Mouse (Mus musculus) CD4-positive, CD25-positive, alpha-beta regulatory T cell, adult 2 months (primary cell): Measurements from ENCODE around the gene Spop.
"Not testable (repeated sequence)": the region's sequence is repeated elsewhere in the genome, so short reads cannot be mapped to it uniquely, and the experiment has no call there.

Source experiments
- DNase-seq: peaks from one replicate; pipeline ENCODE4 v3.0.0-alpha.2; 2012; ENCODE audit warnings: low read depth, low spot score

The Spop gene

GRCm38 (mm10) chr11:95495883-95496282, 82.0 kb downstream of the Spop start:
- DNase-seq = no peak

GRCm38 (mm10) chr11:95497921-95498320, 84.0 kb downstream of the Spop start:
- DNase-seq = no peak

- no peak for DNase-seq
Observed at GRCm38 (mm10) chr11:95500412-95500811, 86.5 kb downstream of the Spop start.

GRCm38 (mm10) chr11:95500836-95501235, 87.0 kb downstream of the Spop start:
- no peak for DNase-seq

GRCm38 (mm10) chr11:95501826-95502225, 87.9 kb downstream of the Spop start:
- DNase-seq = not testable (repeated sequence)

- no peak for DNase-seq
Observed at GRCm38 (mm10) chr11:95503581-95504180, 89.8 kb downstream of the Spop start.

- no peak for DNase-seq
Observed at GRCm38 (mm10) chr11:95504271-95504731, 90.4 kb downstream of the Spop start.

GRCm38 (mm10) chr11:95507041-95507716, 93.3 kb downstream of the Spop start:
- DNase-seq = no peak

GRCm38 (mm10) chr11:95507785-95508184, 93.9 kb downstream of the Spop start:
- DNase-seq = no peak

GRCm38 (mm10) chr11:95508211-95508926, 94.5 kb downstream of the Spop start:
- no peak for DNase-seq

- DNase-seq = peak; percentile 50
Observed at GRCm38 (mm10) chr11:95509126-95509717, 95.3 kb downstream of the Spop start.

- no peak for DNase-seq
Observed at GRCm38 (mm10) chr11:95510631-95511030, 96.8 kb downstream of the Spop start.

GRCm38 (mm10) chr11:95511919-95512318, 98.0 kb downstream of the Spop start:
- no peak for DNase-seq

GRCm38 (mm10) chr11:95512383-95512782, 98.5 kb downstream of the Spop start:
- no peak for DNase-seq

GRCm38 (mm10) chr11:95513461-95514297, 99.8 kb downstream of the Spop start:
- no peak for DNase-seq

- peak; percentile 70 for DNase-seq
Observed at GRCm38 (mm10) chr11:95514298-95514861, 100.5 kb downstream of the Spop start, which contains the start of gene Nxph3. Gene Nxph3, minus strand, starts transcription at chr11:95514570.

GRCm38 (mm10) chr11:95515376-95516323, 101.8 kb downstream of the Spop start:
- DNase-seq = no peak

- no peak for DNase-seq
Observed at GRCm38 (mm10) chr11:95516491-95516911, 102.6 kb downstream of the Spop start.

GRCm38 (mm10) chr11:95517162-95517561, 103.3 kb downstream of the Spop start:
- no peak for DNase-seq

GRCm38 (mm10) chr11:95519299-95519698, 105.4 kb downstream of the Spop start:
- DNase-seq = no peak
